Mouse (Mus musculus): Measurements from ENCODE around the gene D930007J09Rik. TPM values are rescaled to one million over a fixed set of nuclear protein-coding genes. Genes with fewer than 3 reads are reported as not detected.

The D930007J09Rik gene
- total RNA-seq (2021) = under 1 TPM in 1 of 2 experiments, not detected in 1; 0.99 TPM

DNA sequence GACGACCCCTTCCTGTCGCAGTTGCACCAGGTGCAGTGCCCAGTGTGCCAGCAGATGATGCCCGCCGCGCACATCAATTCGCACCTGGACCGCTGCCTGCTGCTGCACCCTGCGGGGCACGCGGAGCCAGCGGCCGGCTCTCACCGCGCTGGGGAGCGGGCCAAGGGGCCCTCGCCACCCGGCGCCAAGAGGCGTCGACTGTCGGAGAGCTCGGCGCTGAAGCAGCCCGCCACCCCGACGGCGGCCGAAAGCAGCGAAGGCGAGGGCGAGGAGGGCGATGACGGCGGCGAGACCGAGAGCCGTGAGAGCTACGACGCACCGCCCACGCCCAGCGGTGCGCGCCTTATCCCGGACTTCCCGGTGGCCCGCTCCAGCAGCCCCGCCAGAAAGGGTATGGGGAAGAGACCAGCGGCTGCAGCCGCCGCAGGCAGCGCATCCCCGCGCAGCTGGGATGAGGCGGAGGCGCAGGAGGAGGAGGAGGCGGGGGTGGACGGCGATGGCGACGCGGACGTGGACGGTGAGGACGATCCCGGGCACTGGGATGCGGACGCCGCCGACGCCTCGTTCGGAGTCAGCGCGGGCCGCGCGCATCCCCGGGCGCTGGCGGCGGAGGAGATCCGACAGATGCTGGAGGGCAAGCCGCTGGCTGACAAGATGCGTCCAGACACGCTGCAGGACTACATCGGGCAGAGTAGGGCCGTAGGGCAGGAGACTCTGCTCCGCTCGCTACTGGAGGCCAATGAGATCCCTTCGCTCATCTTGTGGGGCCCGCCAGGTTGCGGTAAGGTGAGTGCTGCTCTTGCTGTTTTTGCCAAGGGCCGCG lies at the start of gene D930007J09Rik:
D930007J09Rik (minus strand) TSS at position 591 of the 823 bp plus-strand sequence.
- intact Hi-C loops (cut with DNase I) = loop anchor here (10.0 kb wide), 1 partner anchor 1008 kb away; no protein-coding TSS in a partner anchor
- DNase-seq (ENCODE audit: low spot score in 2 of 2) = peak; percentile 64 to 76

DNA sequence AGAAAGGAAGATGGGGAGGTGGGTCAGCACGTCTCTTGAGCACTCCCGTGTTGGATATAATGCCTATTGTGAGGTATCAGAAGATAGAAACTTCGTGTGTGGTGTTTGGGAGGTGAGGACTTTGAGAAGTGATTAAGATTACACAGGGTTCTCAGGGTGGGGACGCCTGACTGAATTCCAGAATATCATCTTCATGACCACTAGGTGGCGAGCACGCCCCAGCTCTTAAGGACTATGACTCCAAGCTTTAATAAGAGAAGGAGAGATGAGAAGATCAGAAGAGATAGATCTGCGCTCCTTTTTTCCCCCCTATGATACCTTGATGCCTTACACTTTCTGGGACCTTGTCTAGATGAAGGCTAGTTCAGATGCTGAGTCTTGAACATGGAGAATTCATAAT lies 49.3 kb upstream of the D930007J09Rik start:
- intact Hi-C loops (cut with DNase I) = no loop called here
- DNase-seq (ENCODE audit: low spot score in 2 of 2) = peak in 1 of 2 experiments; percentile 22

DNA sequence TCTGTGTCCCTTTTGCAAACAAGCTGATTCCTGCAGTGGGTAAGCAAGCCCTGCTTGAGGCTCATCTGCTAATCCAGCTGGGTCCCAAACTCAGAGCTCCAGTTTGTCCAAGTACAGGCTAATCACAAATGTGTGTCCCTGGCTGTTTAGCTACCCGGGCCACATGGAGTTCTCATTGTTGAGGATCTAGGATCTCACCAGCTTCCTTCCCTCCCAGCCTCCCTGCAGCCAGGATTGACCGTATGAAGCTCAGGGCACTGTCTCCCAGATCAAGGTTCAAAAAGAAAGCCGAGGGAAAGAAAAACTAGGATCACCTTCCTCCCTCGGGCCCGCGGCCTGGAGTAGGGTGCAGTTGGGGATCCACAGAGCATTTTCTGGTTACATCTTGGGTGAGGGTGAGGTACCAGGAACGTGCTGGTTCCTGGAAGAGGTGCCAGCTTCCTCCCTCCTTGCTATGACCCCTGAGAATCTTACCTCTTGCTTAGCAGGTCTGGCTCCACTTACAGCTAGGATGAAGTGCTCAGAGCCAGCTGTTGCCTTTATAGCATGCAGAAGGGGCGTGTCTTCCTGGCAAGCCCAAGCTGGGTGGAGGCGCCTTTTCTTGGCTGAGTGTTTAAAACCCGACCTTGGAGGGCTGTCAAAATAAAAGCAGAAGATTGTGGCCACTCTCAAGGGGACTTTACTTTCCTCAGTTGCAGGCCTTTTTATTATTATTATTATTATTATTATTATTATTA lies 48.2 kb upstream of the D930007J09Rik start, which contains the start of gene Serpinb1a:
Serpinb1a (minus strand) TSS at position 518 of the 737 bp plus-strand sequence.
- intact Hi-C loops (cut with DNase I) = no loop called here
- DNase-seq (ENCODE audit: low spot score in 2 of 2) = no peak

DNA sequence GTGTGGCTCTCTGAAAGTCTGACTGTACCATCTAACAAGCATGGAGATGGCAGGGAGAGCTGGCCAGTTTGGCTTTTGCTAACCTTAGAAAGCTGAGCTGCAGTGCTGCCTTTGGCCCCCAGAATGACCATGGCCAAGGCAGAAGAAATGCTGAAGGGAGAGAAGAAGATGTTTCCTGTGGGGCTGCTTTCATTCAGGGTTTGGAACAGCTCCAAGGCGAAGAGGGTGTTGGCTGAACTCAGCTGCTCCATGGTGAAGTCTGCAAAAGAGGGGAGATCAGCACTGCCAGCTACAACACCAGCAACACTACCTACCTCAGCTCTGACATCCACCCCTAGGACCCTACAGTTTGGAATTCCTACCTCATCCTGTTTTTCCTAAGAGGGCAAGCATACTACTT lies 47.5 kb upstream of the D930007J09Rik start:
- intact Hi-C loops (cut with DNase I) = no loop called here

DNA sequence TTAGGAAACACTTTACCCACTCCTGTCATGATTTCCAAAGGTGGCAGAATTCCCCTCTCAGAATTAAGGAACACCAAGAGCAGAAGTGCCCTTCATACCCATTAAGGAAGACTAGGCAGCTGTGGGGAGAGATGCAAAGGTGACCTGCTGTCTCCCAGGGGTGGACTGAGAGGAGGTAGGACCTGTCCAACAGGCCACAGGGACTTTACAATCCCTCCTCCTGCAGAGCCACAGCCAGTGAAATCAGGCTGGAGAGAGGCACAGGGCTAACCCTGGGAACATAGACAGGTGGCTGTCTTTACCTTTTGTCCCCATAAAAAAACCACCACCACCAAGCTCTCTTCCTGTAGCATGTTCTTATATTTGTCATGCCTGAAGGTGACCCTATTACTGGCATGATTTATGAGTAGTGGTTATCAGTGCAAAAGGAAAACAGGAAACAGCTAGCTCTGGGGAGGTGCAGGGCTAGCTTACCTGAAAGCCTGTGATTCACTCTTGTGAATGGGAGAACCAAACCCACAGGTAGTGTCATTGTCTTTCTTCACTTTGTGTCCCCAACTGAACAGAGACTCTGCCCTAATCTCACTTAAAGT lies 47.0 kb upstream of the D930007J09Rik start:
- DNase-seq (ENCODE audit: low spot score in 2 of 2) = no peak
- intact Hi-C loops (cut with DNase I) = no loop called here

More for the DNA sequence above, 47.5 kb upstream of the D930007J09Rik start:
- no peak for DNase-seq (ENCODE audit: low spot score in 2 of 2)

DNA sequence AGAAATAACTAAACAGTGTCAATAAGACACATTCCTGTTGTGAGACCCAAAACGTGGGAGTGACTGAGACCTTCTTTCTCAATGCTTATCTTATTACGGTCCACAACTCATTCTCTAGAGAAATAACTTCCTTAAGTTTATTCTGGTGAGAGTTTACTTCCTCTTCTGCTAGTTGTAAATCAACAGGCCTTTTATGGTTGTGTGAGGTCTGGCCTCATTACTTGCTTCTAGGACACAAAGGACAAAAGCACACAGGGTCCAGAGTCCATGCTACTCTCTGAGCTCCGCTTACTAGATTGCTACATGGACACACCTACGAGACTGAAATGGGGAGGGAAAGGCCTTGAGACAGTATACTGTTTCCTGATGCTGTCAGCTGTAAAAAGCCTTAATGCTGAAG lies 46.4 kb upstream of the D930007J09Rik start:
- no peak for DNase-seq (ENCODE audit: low spot score in 2 of 2)
- intact Hi-C loops (cut with DNase I) = no loop called here

DNA sequence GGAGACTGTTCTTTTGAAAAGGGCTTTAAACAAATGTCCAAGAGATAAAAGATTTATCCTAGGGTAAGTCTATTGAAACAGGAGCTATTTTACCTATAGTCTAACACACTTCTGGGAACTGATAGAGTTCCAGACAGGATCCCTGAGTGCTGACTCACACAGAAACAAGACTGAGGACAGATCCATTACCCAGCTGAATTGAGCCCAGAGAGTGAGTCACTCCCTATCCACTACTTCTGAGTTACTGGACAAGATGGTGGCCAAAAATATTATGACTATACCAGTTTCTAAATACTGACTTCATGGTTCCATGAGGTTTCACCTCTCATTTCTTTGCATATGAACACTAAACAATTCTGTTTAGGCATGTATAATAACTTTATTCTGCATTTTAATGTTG lies 43.6 kb upstream of the D930007J09Rik start:
- intact Hi-C loops (cut with DNase I) = no loop called here
- no peak for DNase-seq (ENCODE audit: low spot score in 2 of 2)

DNA sequence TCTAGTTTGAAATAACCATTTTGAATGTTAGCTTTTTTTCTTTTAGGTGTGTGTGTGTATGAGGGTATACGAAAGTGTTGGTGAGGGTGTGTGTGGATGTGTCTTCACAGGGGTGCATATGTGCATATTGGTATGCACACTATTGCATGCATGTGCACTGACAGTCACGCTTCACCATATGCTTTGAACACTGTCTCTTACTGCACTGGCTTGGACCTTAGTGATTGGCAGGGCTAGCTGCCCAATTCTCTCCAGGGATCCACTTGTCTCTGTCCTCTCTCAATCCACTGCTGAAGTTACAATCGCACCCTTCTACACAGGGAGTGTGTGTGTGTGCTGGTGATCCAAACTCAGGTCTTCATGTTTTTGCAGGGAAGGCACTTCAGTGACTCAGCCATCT lies 38.7 kb upstream of the D930007J09Rik start:
- no peak for DNase-seq (ENCODE audit: low spot score in 2 of 2)
- intact Hi-C loops (cut with DNase I) = no loop called here

DNA sequence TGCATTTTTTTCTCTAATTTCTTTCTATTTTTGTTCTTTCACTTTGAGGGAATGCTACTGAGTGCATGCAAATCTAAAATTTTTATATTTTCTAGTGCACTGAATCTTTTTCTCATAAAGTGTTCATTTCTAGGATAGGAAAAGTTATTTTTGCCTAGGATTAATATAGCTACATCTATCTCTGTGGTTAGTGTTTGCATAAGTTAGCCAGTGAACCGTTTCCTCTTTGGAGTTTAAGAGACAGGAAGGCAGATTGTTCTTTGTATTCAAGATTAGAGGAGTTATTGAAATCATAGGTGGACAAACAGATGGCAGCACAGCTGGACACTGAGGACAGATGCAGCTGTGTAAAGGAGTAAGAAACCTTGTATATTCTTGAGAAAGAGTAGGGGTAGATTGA lies 36.7 kb upstream of the D930007J09Rik start:
- no peak for DNase-seq (ENCODE audit: low spot score in 2 of 2)
- intact Hi-C loops (cut with DNase I) = no loop called here

DNA sequence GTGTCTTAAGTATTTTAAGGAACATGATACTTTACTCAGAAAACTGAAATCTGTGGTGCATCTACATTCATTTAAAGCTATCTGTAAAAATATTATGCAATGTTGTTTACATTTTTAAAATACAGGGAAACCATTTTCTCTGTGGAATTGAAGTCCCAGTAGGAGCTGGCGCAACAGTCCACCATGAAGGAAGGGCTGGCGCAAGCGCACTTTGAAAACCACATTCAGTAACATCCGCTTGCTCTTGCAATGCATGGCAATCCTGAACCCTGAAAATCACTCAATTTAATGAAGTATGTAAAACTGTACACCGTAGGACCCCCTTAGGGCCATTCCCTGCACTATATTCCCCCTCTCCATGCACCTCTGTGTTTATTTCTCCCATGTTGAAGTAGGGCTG lies 31.9 kb upstream of the D930007J09Rik start:
- DNase-seq (ENCODE audit: low spot score in 2 of 2) = no peak
- intact Hi-C loops (cut with DNase I) = no loop called here

DNA sequence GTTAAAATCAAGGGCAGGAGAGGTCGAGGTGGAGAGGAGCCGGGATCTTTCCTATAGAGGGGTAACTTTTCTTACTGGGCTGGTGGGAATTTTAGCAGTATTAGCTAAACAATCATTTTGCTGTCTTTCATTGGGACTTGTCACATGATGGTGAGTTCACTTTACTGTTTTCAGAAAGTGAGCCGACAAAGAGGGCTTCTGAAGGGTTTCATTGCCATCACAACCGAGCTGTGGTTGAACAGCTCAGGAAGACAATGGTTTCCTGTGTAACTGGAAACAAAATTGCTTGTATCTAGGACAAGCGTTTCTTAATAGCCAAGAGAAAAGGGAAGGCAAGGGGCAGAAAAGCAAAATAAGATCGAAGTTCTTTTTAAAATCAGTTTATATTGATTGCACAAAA lies 30.6 kb upstream of the D930007J09Rik start:
- intact Hi-C loops (cut with DNase I) = no loop called here
- no peak for DNase-seq (ENCODE audit: low spot score in 2 of 2)

DNA sequence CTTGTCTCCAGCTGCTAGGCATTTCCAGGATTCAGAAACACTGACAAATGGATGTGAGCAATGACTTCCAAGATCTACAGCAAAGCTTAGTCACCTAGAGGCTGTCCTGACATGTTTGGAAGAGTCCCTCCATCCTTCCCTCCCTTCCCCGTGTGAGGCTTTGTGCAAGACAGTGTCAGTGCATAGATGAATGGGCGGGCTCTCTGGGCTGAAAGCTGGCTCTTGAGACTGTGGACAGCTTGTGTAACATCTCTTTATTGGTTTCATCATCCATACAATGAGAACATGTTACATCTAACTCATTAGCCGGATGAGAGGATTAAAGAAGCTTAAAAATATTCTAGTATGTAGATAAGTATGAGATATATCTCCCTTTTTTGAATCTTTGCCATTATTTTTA lies 30.1 kb upstream of the D930007J09Rik start:
- intact Hi-C loops (cut with DNase I) = no loop called here
- no peak for DNase-seq (ENCODE audit: low spot score in 2 of 2)

DNA sequence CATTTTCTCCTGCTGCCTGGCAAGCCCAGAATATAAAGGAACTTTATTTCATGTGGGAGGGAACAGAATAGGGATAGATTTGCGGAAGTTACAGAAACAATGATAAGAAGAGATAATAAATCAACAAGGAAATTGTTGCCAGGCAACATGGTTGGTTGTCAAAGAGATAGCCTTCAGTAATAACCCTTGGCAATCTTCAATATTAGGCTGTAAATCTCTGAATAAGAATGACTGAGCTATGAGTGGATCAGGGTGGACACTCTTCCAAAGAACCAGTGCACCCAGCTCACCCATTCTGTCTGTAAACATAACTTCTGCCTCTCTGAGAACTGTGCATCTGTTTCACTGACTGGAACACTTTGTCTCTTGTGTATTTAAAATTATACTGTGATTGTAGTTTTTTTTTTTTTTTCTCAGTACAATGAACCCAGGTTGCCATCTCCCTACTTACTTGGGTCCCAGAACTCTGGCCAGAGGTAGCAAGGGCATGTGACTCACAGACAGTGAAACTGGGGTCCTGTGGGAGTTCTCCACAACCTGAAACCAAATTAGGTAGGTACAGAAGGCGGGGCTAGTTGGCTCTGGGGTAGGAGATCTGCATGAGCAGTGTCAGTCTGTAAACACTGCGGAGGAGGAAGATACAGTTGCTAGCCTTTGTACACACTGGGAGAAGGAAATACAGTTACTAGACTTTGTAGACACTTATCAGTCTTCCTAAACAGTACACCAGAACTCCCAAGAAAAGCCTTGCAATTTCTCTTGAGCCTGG lies 29.0 kb upstream of the D930007J09Rik start:
- no peak for DNase-seq (ENCODE audit: low spot score in 2 of 2)
- intact Hi-C loops (cut with DNase I) = no loop called here

DNA sequence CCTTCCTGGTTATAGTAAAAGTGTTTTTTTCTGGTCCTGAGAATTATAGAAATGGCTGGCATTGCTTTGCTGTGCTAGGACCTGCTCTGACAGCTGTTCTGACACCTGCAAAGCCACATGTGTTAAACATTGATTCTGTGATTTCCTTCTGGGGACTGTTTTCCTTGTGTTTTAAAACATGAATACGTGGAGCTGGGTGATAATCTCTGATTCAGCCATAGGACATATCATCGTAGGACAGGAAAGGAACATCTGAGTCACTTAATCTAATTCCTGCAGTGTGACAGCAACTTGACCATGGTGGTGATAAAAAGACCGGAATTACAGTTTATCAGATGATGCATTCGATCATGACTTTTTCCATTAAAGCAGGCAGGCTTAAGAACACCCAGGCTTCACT lies 26.2 kb upstream of the D930007J09Rik start:
- DNase-seq (ENCODE audit: low spot score in 2 of 2) = no peak
- intact Hi-C loops (cut with DNase I) = no loop called here

DNA sequence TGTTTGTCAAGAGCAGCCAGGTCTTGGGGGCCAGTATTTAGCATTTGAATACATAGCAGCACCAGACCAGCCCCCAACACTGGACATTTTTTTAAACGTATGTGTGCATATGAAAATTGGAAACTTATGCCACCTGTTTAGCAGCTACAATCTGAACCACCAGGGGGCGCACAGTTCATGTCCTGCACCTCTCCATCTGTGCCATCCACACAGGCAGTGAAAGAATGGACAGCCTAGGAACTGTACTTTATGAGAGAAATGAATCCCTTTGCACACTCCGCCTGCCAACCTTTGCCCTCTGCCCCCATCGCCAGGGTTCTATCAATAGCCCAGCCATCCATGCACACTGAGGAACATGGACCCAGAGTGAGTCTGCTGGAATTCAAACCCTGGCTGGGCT lies 25.3 kb upstream of the D930007J09Rik start:
- intact Hi-C loops (cut with DNase I) = no loop called here
- DNase-seq (ENCODE audit: low spot score in 2 of 2) = peak; percentile 19 to 34

DNA sequence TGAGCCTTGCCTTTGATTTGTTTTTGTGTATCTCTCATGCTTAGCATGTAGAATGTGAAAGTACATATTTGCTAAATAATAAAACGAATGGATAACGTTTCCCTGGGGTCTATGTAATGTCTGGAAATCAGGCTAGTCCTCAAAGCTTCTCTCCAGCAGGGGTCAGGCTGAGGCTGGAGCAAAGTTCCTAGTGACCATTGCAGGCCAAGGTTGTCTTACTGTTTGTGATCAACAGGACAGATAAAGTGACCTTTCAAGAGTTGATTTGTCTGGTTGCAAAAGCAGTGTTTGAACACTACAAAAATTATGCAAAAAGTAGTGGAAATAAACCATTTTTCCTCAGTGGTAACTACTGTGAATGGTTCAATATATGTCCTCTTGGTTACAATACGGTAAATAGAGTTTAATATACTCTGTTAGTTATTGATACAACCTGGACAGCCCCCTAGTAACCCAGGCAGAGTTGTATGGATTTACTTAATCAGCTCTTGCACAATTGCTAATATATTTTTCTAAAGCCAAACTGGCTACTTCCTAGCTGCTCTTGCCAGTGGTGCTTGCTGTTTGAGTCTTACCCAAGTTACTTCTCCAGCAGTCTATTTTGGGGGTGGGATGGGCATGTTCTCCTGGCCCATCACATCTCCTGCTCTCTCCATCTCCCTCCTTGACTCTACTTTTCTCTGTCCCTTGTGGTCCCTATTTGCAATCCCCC lies 24.6 kb upstream of the D930007J09Rik start:
- DNase-seq (ENCODE audit: low spot score in 2 of 2) = no peak
- intact Hi-C loops (cut with DNase I) = no loop called here

DNA sequence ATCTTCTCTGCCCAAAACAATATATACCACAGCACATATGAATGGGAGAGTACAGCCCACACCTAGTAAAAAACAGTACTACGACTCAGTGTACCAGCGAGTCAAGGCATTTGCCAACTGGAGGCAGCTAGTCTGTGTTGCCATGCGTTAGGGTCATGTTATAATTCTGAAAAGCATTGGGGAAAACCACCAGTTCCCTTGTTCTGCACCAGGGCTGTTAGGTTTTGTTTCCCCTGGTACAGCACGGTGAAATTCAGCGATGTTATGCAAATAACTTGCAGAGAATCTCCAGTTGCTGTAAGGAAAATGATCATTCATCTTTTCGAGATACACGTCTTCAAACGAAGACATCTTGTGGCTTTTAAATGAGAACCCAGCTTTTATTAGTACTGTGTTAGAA lies 22.9 kb upstream of the D930007J09Rik start:
- intact Hi-C loops (cut with DNase I) = no loop called here
- DNase-seq (ENCODE audit: low spot score in 2 of 2) = no peak

DNA sequence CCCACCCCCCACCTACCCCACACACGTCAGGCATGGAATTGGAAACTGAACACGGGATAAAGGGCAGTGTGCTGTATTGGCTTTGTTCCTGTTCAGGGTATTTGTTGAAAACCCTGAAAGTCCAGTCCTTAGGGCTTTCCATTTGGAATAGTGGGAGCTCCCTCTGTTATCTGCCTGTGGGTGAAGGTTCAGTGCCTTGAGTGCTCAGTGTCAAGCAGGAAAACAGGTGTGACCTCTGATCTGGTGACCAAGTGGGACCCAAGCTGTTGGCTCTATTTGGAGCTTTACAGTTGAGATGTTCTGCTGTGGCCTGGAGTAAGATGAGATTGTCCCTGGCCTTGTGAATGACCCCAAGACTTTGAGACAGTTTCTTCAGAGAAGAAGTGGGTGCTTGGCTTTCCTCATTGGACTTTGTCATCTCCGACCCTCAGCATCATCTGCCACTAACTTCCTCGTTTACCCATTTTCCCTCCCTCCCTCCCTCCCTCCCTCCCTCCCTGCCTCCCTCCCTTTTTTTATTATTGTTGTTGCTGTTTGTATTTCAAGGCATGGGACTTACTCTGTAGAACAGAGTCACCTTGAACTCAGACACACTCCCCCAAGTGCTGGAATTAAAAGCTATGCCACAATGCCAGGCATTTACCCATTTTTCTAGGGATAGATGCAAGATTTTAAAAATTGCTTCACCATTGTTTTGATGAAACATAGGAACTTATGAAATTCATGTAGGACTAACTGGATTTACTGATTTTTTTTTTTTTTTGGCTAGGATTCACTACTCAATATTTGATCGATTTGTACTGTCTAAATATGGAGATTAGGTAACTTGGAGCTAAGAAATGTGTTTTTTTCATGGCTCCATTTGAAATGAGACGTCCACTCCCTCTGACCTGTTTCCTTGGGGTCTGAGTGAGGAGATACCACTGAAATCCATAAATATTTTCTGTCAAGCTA lies 22.0 kb upstream of the D930007J09Rik start:
- no peak for DNase-seq (ENCODE audit: low spot score in 2 of 2)
- intact Hi-C loops (cut with DNase I) = no loop called here
